Mouse (Mus musculus) forebrain, embryonic 11.5 days (tissue): Measurements from ENCODE around the gene Zfp764. TPM values are rescaled to one million over a fixed set of nuclear protein-coding genes. Genes with fewer than 3 reads are reported as not detected.
"Not testable (repeated sequence)": the region's sequence is repeated elsewhere in the genome, so short reads cannot be mapped to it uniquely, and the experiment has no call there.

Source experiments
- ATAC-seq: fragments of 200-750 bp; cut with Nextera tagmentation; replicated peaks from 2 replicates; pipeline ENCODE4 v1.8.0; 2017; ENCODE audit warnings: moderate TSS enrichment; ENCODE audit not compliant: low FRiP score
- DNase-seq: peaks from one replicate; pipeline ENCODE4 v3.0.0-alpha.2; 2017; ENCODE audit warnings: low spot score
- H3K27ac ChIP-seq: fragments of 300-500 bp; sonication (generic); 2 replicates; pipeline ENCODE4 v1.5.1; 2014; ENCODE audit warnings: low read depth, low read length
- H3K27me3 ChIP-seq: fragments of 300-500 bp; sonication (generic); 2 replicates; pipeline ENCODE4 v1.6.1; 2014; ENCODE audit warnings: mild to moderate bottlenecking, low read length, mixed read lengths; ENCODE audit not compliant: control insufficient read depth, insufficient read depth
- H3K36me3 ChIP-seq: fragments of 300-500 bp; sonication (generic); 2 replicates; pipeline ENCODE4 v1.6.1; 2014; ENCODE audit warnings: mild to moderate bottlenecking, low read length, moderate library complexity, mixed read lengths; ENCODE audit not compliant: control insufficient read depth, insufficient read depth
- H3K4me1 ChIP-seq: fragments of 300-500 bp; sonication (generic); replicated peaks from 2 replicates; pipeline ENCODE4 v1.6.1; 2014; ENCODE audit warnings: low read length, mixed read lengths; ENCODE audit not compliant: control insufficient read depth, insufficient read depth
- H3K4me2 ChIP-seq: fragments of 300-500 bp; sonication (generic); 2 replicates; pipeline ENCODE4 v1.6.1; 2014; ENCODE audit warnings: low read depth, mild to moderate bottlenecking, low read length, moderate library complexity, mixed read lengths; ENCODE audit not compliant: severe bottlenecking
- H3K4me3 ChIP-seq: fragments of 300-500 bp; sonication (generic); 2 replicates; pipeline ENCODE4 v1.5.1; 2014; ENCODE audit warnings: low read depth, low read length
- H3K9ac ChIP-seq: fragments of 300-500 bp; sonication (generic); 2 replicates; pipeline ENCODE4 v1.6.1; 2014; ENCODE audit warnings: low read length
- H3K9me3 ChIP-seq: fragments of 300-500 bp; sonication (generic); 2 replicates; pipeline ENCODE4 v1.6.1; 2016; ENCODE audit warnings: low read length, mixed read lengths; ENCODE audit not compliant: control insufficient read depth
- WGBS: fragments of 180-500 bp; shearing (Covaris S2); extraction: QIAGEN DNeasy Blood & Tissue Kit; methylation state at CpG from one replicate; pipeline ENCODE4 v1.1.7; 2014; 5-methylcytosine and 5-hydroxymethylcytosine counted together
- polyA plus RNA-seq: library from polyadenylated mRNA; unstranded; fragments of >200 nt; fragmentation: Nextera tagmentation; extraction: Ambion mirVana; gene quantifications from 2 replicates; pipeline ENCODE4 v1.2.1, GENCODE M21; 2014

Gene Zfp764
- polyA plus RNA-seq, 1 experiment from 2014 or later = 7.4 TPM

GRCm38 (mm10) chr7:127426354-127426753 is 19.7 kb upstream of the Zfp764 start:
- H3K9ac ChIP-seq = no peak overlapping the region
- ATAC-seq = no peak
- 0 out of 2 replicates have a peak, but pooled peaks cover 3% of the 10 kb centered on the region for H3K4me1 ChIP-seq
- H3K4me2 ChIP-seq = no peak overlapping the region
- no peak for DNase-seq
- no peaks in the 10 kb centered on the region for H3K9me3 ChIP-seq
- 75% methylated on average over 3 of the region's 3 CpGs for WGBS
- H3K27me3 ChIP-seq = peaks cover 7% of the 10 kb centered on the region
- no peak overlapping the region for H3K27ac ChIP-seq
- no peaks in the 10 kb centered on the region for H3K36me3 ChIP-seq
- H3K4me3 ChIP-seq = no peak overlapping the region

- Histone ChIP-seq H3K4me3 (no peak overlapping the region), H3K9me3 (no peaks in the 10 kb centered on the region), H3K9ac (no peak overlapping the region), H3K4me1 (0 out of 2 replicates have a peak, but pooled peaks cover 5% of the 10 kb centered on the region), H3K27ac (no peak overlapping the region), H3K36me3 (no peaks in the 10 kb centered on the region), H3K27me3 (peaks cover 7% of the 10 kb centered on the region), H3K4me2 (no peak overlapping the region)
- ATAC-seq = no peak
- no peak for DNase-seq
- WGBS = 85% methylated on average over 2 of the region's 2 CpGs
Measured at GRCm38 (mm10) chr7:127425911-127426310, 19.3 kb upstream of the Zfp764 start.

GRCm38 (mm10) chr7:127425291-127425690 is 18.7 kb upstream of the Zfp764 start:
- Histone ChIP-seq H3K36me3 (no peaks in the 10 kb centered on the region), H3K4me3 (no peak overlapping the region), H3K27ac (no peak overlapping the region), H3K27me3 (peaks cover 7% of the 10 kb centered on the region), H3K9me3 (no peaks in the 10 kb centered on the region), H3K9ac (no peak overlapping the region), H3K4me1 (0 out of 2 replicates have a peak, but pooled peaks cover 5% of the 10 kb centered on the region), H3K4me2 (no peak overlapping the region)
- DNase-seq = no peak
- ATAC-seq = no peak
- WGBS = 85% methylated on average over 3 of the region's 3 CpGs

- H3K36me3 ChIP-seq = no peaks in the 10 kb centered on the region; the same call in 1 of the 2 replicates
- H3K27me3 ChIP-seq = peaks cover 7% of the 10 kb centered on the region
- ATAC-seq = peak; percentile 37; the same call in 1 of the 2 replicates
- no peak overlapping the region for H3K27ac ChIP-seq
- peak overlapping the region; percentile 96 for H3K4me2 ChIP-seq
- 0 out of 2 replicates have a peak, but pooled peaks cover 5% of the 10 kb centered on the region for H3K4me1 ChIP-seq
- peak overlapping the region; percentile 83 for H3K4me3 ChIP-seq
- H3K9ac ChIP-seq = peak overlapping the region; percentile 32; the same call in 1 of the 2 replicates
- DNase-seq = peak; percentile 52
- H3K9me3 ChIP-seq = no peaks in the 10 kb centered on the region
- under 1% methylated on average over 15 of the region's 15 CpGs for WGBS
Measured at GRCm38 (mm10) chr7:127422247-127422646, 15.6 kb upstream of the Zfp764 start.

GRCm38 (mm10) chr7:127421388-127422191 is 15.0 kb upstream of the Zfp764 start, which contains the start of gene Zfp688:
TSS of gene Zfp688 (minus strand) at chr7:127422068.
- H3K9me3 ChIP-seq = no peaks in the 10 kb centered on the region
- DNase-seq (peak; percentile 95), ATAC-seq (peak; percentile 94)
- no peaks in the 10 kb centered on the region; the same call in 1 of the 2 replicates for H3K36me3 ChIP-seq
- H3K4me3 ChIP-seq = peak within 1 kb of the TSS; percentile 83
- 2% methylated on average over 48 of the region's 48 CpGs for WGBS
- H3K9ac ChIP-seq = peak within 1 kb of the TSS; percentile 89
- H3K4me2 ChIP-seq = peak within 1 kb of the TSS; percentile 96
- no peak within 1 kb of the TSS for H3K27ac ChIP-seq
- peaks cover 7% of the 10 kb centered on the region for H3K27me3 ChIP-seq
- 0 out of 2 replicates have a peak, but pooled peaks cover 5% of the 10 kb centered on the region for H3K4me1 ChIP-seq

- Histone ChIP-seq H3K9ac (no peak overlapping the region), H3K4me1 (no peaks in the 10 kb centered on the region), H3K9me3 (no peaks in the 10 kb centered on the region), H3K36me3 (no peaks in the 10 kb centered on the region), H3K4me2 (no peak overlapping the region), H3K4me3 (no peak overlapping the region), H3K27ac (no peak overlapping the region), H3K27me3 (no peaks in the 10 kb centered on the region)
- WGBS = 80% methylated on average over 2 of the region's 2 CpGs
- no peak for ATAC-seq
- no peak for DNase-seq
Measured at GRCm38 (mm10) chr7:127411418-127411817, 4.8 kb upstream of the Zfp764 start.

GRCm38 (mm10) chr7:127404101-127404500 is 2.5 kb downstream of the Zfp764 start:
- not testable (repeated sequence) for H3K27ac ChIP-seq, H3K27me3 ChIP-seq, ATAC-seq, H3K4me1 ChIP-seq, H3K9ac ChIP-seq, H3K4me2 ChIP-seq, H3K4me3 ChIP-seq, H3K9me3 ChIP-seq, H3K36me3 ChIP-seq, DNase-seq
- 95% methylated on average over 6 of the region's 6 CpGs for WGBS

- Histone ChIP-seq H3K9ac (no peak overlapping the region), H3K27ac (no peak overlapping the region), H3K9me3 (no peaks in the 10 kb centered on the region), H3K4me1 (no peaks in the 10 kb centered on the region), H3K4me3 (no peak overlapping the region), H3K27me3 (no peaks in the 10 kb centered on the region), H3K36me3 (no peaks in the 10 kb centered on the region), H3K4me2 (no peak overlapping the region)
- no peak for ATAC-seq
- WGBS = 55% methylated on average over 2 of the region's 2 CpGs
- no peak for DNase-seq
Measured at GRCm38 (mm10) chr7:127402980-127403379, 3.6 kb downstream of the Zfp764 start.
